Mouse (Mus musculus) thymus, adult 2 months (tissue): ENCODE data around the gene Ckm. TPM values are rescaled to one million over a fixed set of nuclear protein-coding genes. Genes with fewer than 3 reads are reported as not detected.
A peak's percentile ranks its signal among the peaks of the same experiment; 100 is the strongest.

ENCODE experiments used
- DNase-seq: peaks from one replicate; pipeline ENCODE4 v3.0.0; 2021
- H3K27ac ChIP-seq: fragments of 200-500 bp; 2 replicates; pipeline ENCODE4 v1.5.1; 2012; ENCODE audit warnings: low read length, control low read depth; ENCODE audit not compliant: control insufficient read depth, insufficient read depth
- H3K27me3 ChIP-seq: fragments of 200-500 bp; 2 replicates; pipeline ENCODE4 v1.6.1; 2012; ENCODE audit warnings: mild to moderate bottlenecking, low read length, moderate library complexity, mixed read lengths; ENCODE audit not compliant: control insufficient read depth, insufficient read depth
- H3K36me3 ChIP-seq: fragments of 200-500 bp; 2 replicates; pipeline ENCODE4 v1.6.1; 2012; ENCODE audit warnings: mild to moderate bottlenecking, low read length, moderate library complexity; ENCODE audit not compliant: control insufficient read depth, insufficient read depth
- H3K4me1 ChIP-seq: fragments of 200-500 bp; replicated peaks from 2 replicates; pipeline ENCODE4 v1.6.1; 2012; ENCODE audit warnings: low read length; ENCODE audit not compliant: control insufficient read depth, insufficient read depth
- H3K4me3 ChIP-seq: fragments of 200-500 bp; 2 replicates; pipeline ENCODE4 v1.5.1; 2012; ENCODE audit warnings: mild to moderate bottlenecking, low read length, control low read depth, moderate library complexity; ENCODE audit not compliant: control insufficient read depth, insufficient read depth
- CTCF ChIP-seq: fragments of 200-500 bp; IDR thresholded peaks from 2 replicates; pipeline ENCODE4 v1.5.1; 2012; ENCODE audit warnings: mild to moderate bottlenecking, control low read depth, low read length, moderate library complexity, borderline replicate concordance; ENCODE audit not compliant: control insufficient read depth, poor library complexity, insufficient read depth; ENCODE audit errors: extremely low read depth
- POLR2A ChIP-seq: fragments of 200-500 bp; IDR thresholded peaks from 2 replicates; pipeline ENCODE4 v1.6.1; 2012; ENCODE audit warnings: mild to moderate bottlenecking, low read length, control low read depth, moderate library complexity; ENCODE audit not compliant: control insufficient read depth, poor library complexity, insufficient read depth; ENCODE audit errors: extremely low read depth
- WGBS: fragments of 180-500 bp; shearing (Covaris S2); methylation state at CpG from one replicate; pipeline ENCODE4 v1.1.7; 2018; 5-methylcytosine and 5-hydroxymethylcytosine counted together
- polyA plus RNA-seq: library from polyadenylated mRNA; depleted of rRNA; stranded (reverse); fragments of >200 nt; gene quantifications from 2 replicates; pipeline ENCODE4 v1.2.3, GENCODE M21; 2012

Ckm gene
- polyA plus RNA-seq, 1 experiment, result 332 TPM

GRCm38 (mm10) chr7:19437048-19437447 is 32.5 kb downstream of the Ckm start:
- TF ChIP-seq CTCF (no peak), POLR2A (no peak)
- H3K36me3 ChIP-seq, result peaks cover 59% of the 10 kb centered on the region
- H3K27me3 ChIP-seq, result no peaks in the 10 kb centered on the region
- H3K4me3 ChIP-seq, result no peak overlapping the region
- WGBS, result 96% methylated on average over 9 of the region's 9 CpGs
- no peak for DNase-seq
- H3K27ac ChIP-seq, result no peak overlapping the region
- H3K4me1 ChIP-seq, result no peaks in the 10 kb centered on the region

GRCm38 (mm10) chr7:19441448-19442091 is 37.0 kb downstream of the Ckm start:
- Histone ChIP-seq H3K27me3 (no peaks in the 10 kb centered on the region), H3K4me3 (no peak overlapping the region), H3K4me1 (no peaks in the 10 kb centered on the region), H3K36me3 (peaks cover 31% of the 10 kb centered on the region), H3K27ac (no peak overlapping the region)
- 90% methylated on average over 9 of the region's 9 CpGs for WGBS
- TF ChIP-seq CTCF (no peak), POLR2A (no peak)
- DNase-seq, result no peak

GRCm38 (mm10) chr7:19443344-19443743 is 38.8 kb downstream of the Ckm start:
- 59% methylated on average over 3 of the region's 3 CpGs for WGBS
- Histone ChIP-seq H3K27me3 (no peaks in the 10 kb centered on the region), H3K27ac (no peak overlapping the region), H3K36me3 (peaks cover 23% of the 10 kb centered on the region), H3K4me1 (no peaks in the 10 kb centered on the region), H3K4me3 (no peak overlapping the region)
- DNase-seq, result peak; percentile 71
- TF ChIP-seq POLR2A (no peak), CTCF (no peak)

- TF ChIP-seq POLR2A (no peak), CTCF (no peak)
- Histone ChIP-seq H3K4me3 (no peak overlapping the region), H3K4me1 (no peaks in the 10 kb centered on the region), H3K27me3 (no peaks in the 10 kb centered on the region), H3K36me3 (peaks cover 33% of the 10 kb centered on the region), H3K27ac (no peak overlapping the region)
- 93% methylated on average over 12 of the region's 12 CpGs for WGBS
- no peak for DNase-seq
Measured at GRCm38 (mm10) chr7:19444801-19445200, 40.2 kb downstream of the Ckm start.

- Histone ChIP-seq H3K4me1 (no peaks in the 10 kb centered on the region), H3K27ac (no peak overlapping the region), H3K36me3 (peaks cover 20% of the 10 kb centered on the region), H3K27me3 (no peaks in the 10 kb centered on the region), H3K4me3 (no peak overlapping the region)
- DNase-seq, result no peak
- 97% methylated on average over 16 of the region's 16 CpGs for WGBS
- TF ChIP-seq CTCF (no peak), POLR2A (no peak)
Measured at GRCm38 (mm10) chr7:19447689-19448088, 43.1 kb downstream of the Ckm start.

GRCm38 (mm10) chr7:19449165-19449564 is 44.6 kb downstream of the Ckm start:
- Histone ChIP-seq H3K4me3 (no peak overlapping the region), H3K27ac (no peak overlapping the region), H3K36me3 (peaks cover 17% of the 10 kb centered on the region), H3K4me1 (no peaks in the 10 kb centered on the region), H3K27me3 (no peaks in the 10 kb centered on the region)
- no peak for TF ChIP-seq POLR2A
- no peak for DNase-seq
- 96% methylated on average over 12 of the region's 12 CpGs for WGBS

GRCm38 (mm10) chr7:19455186-19455585 is 50.6 kb downstream of the Ckm start:
- WGBS, result 95% methylated on average over 4 of the region's 4 CpGs
- Histone ChIP-seq H3K27ac (no peak overlapping the region), H3K4me3 (no peak overlapping the region), H3K4me1 (peaks cover 19% of the 10 kb centered on the region), H3K27me3 (no peaks in the 10 kb centered on the region), H3K36me3 (no peaks in the 10 kb centered on the region)
- TF ChIP-seq CTCF (no peak), POLR2A (no peak)
- no peak for DNase-seq
